Mouse (Mus musculus): ENCODE measurements around the gene Trem2. TPM values are rescaled to one million over a fixed set of nuclear protein-coding genes. Genes with fewer than 3 reads are reported as not detected.
A peak's percentile ranks its signal among the peaks of the same experiment; 100 is the strongest.

The Trem2 gene
- polyA plus RNA-seq, 1 experiment, result 0.75 TPM

DNA sequence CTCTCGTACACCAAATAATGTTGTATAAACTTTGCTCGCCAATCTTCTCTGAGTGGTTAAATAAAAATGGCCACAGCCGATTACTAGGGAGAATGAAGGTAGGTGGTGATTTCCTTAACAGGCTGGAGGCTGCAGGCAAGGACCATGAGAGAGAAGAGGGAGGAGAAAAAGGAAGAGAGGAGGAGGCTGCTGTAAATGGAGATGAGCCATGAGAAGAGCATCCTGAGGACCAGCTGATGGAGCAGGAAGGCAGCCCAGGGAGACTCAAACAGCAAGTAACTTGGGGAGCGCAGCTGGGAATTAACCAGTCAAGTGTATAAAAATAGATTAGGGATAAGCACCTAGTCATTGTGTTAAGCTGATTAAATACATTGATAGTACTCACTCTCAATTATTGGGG, 12.0 kb upstream of the Trem2 start:
- WGBS, result 94% methylated on average over 4 of the region's 4 CpGs
- DNase-seq, result no peak
- no peaks in the 10 kb centered on the region for H3K36me3 ChIP-seq (ENCODE audit: control insufficient read depth, insufficient read depth, low read length)
- H3K4me1 ChIP-seq (ENCODE audit: control insufficient read depth, insufficient read depth, low read length), result no peaks in the 10 kb centered on the region
- no peak overlapping the region for H3K27ac ChIP-seq (ENCODE audit: insufficient read depth, low read depth, low read length)
- H3K4me3 ChIP-seq (ENCODE audit: insufficient read depth, low read depth, low read length), result no peak overlapping the region
- no peak for TF ChIP-seq POLR2A (IDR thresholded peaks at IDR 0.05; ENCODE audit: low read depth, low read length)
- no peak for TF ChIP-seq CTCF (conservative IDR thresholded peaks at IDR 0.05; ENCODE audit: insufficient read depth, insufficient read length, low read depth, low read length)
- no peaks in the 10 kb centered on the region for H3K27me3 ChIP-seq (replicated peaks; ENCODE audit: control insufficient read depth, insufficient read depth, low read length)

DNA sequence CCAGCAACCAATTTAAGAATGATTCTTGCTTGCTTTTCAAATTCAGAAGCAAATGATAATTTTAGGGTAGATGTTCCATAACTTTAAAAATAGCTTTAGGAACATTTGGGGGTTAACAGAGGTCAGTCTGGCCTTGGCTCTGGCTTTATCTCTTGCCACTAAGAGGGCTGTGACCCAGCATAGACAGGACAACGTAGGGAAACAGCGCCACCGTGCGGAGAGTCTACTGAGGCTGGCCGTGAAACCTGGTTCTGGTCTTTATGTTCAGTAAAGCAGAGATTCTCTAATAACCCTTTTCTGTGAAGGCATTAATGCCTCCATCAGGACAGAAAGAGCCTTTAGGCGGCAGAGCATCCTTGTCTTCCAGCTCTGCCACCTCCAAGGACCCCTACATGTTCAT, 9.3 kb upstream of the Trem2 start:
- no peak overlapping the region for H3K27ac ChIP-seq (ENCODE audit: insufficient read depth, low read depth, low read length)
- no peaks in the 10 kb centered on the region for H3K36me3 ChIP-seq (ENCODE audit: control insufficient read depth, insufficient read depth, low read length)
- WGBS, result 4% methylated on average over 6 of the region's 6 CpGs
- DNase-seq, result peak; percentile 71
- TF ChIP-seq POLR2A (IDR thresholded peaks at IDR 0.05; ENCODE audit: low read depth, low read length) (no peak), CTCF (conservative IDR thresholded peaks at IDR 0.05; ENCODE audit: insufficient read depth, insufficient read length, low read depth, low read length) (peak; percentile 91)
- H3K4me3 ChIP-seq (ENCODE audit: insufficient read depth, low read depth, low read length), result no peak overlapping the region
- no peaks in the 10 kb centered on the region for H3K4me1 ChIP-seq (ENCODE audit: control insufficient read depth, insufficient read depth, low read length)
- no peaks in the 10 kb centered on the region for H3K27me3 ChIP-seq (replicated peaks; ENCODE audit: control insufficient read depth, insufficient read depth, low read length)

DNA sequence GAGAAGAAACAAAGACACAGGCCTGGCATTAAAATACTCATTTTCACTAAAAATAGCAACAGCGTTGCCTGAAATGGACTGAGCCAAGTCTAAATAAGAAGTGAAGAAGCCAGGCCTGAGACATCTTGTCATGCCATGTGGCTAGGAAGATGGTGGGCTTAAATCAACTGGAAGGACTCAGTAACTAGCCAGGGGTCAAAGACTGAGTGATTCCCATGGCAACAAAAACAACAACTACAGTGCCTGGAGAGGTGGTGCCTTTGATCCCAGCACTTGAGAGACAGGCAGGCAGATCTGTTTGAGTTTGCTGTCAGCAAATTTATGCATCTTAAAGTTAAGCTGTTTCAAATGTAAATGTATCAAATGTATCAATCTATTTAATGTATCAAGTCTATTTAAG, 5.9 kb upstream of the Trem2 start:
- no peaks in the 10 kb centered on the region for H3K36me3 ChIP-seq (ENCODE audit: control insufficient read depth, insufficient read depth, low read length)
- no peak overlapping the region for H3K4me3 ChIP-seq (ENCODE audit: insufficient read depth, low read depth, low read length)
- H3K27ac ChIP-seq (ENCODE audit: insufficient read depth, low read depth, low read length), result no peak overlapping the region
- no peak for DNase-seq
- TF ChIP-seq POLR2A (IDR thresholded peaks at IDR 0.05; ENCODE audit: low read depth, low read length), result no peak
- no peak for TF ChIP-seq CTCF (conservative IDR thresholded peaks at IDR 0.05; ENCODE audit: insufficient read depth, insufficient read length, low read depth, low read length)
- H3K4me1 ChIP-seq (ENCODE audit: control insufficient read depth, insufficient read depth, low read length), result no peaks in the 10 kb centered on the region
- H3K27me3 ChIP-seq (replicated peaks; ENCODE audit: control insufficient read depth, insufficient read depth, low read length), result no peaks in the 10 kb centered on the region
- WGBS, result 91% methylated on average over 1 of the region's 1 CpGs

DNA sequence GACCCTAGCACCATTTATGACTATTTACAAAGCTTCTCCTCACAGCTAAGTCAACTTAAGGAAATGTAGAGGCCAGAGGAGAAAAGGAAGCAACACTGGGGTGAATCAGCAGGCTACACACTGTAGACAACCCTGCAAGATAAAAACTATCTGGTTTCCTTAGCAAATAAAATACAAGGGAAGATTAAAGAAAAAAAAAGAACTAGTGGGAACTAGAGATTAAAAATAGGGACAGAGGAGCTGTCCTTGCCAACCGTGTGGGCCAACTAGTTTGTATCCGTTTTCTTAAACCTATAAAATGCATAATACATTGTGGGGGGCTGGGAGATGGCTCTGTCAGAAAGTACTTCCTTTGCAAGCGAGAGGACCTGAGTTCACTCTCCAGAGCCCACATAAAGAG, 4.3 kb upstream of the Trem2 start:
- WGBS, result 68% methylated on average over 3 of the region's 3 CpGs
- Histone ChIP-seq H3K27ac (ENCODE audit: insufficient read depth, low read depth, low read length) (no peak overlapping the region), H3K36me3 (ENCODE audit: control insufficient read depth, insufficient read depth, low read length) (no peaks in the 10 kb centered on the region), H3K4me1 (ENCODE audit: control insufficient read depth, insufficient read depth, low read length) (no peaks in the 10 kb centered on the region), H3K4me3 (ENCODE audit: insufficient read depth, low read depth, low read length) (no peak overlapping the region), H3K27me3 (replicated peaks; ENCODE audit: control insufficient read depth, insufficient read depth, low read length) (no peaks in the 10 kb centered on the region)
- TF ChIP-seq CTCF (conservative IDR thresholded peaks at IDR 0.05; ENCODE audit: insufficient read depth, insufficient read length, low read depth, low read length) (no peak), POLR2A (IDR thresholded peaks at IDR 0.05; ENCODE audit: low read depth, low read length) (no peak)
- no peak for DNase-seq

DNA sequence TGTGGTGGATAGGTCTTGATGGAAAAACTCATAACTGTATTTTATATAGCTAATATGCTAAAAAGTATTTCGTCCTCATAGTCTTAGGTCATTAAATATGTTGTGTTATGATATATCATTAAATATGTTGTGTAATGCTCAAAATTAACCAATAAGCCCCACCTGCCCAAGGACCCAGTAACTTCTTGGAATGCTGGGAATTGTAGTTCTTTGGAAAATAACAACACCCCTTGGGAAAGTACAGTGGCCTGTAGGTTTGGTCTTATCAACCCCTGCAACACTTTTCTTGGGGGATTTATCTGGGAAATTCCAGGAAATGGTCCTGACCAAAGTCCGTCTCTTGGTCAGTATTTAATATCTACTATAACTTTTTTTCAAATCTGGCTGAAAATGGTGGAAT, 3.1 kb upstream of the Trem2 start:
- no peaks in the 10 kb centered on the region for H3K4me1 ChIP-seq (ENCODE audit: control insufficient read depth, insufficient read depth, low read length)
- no peak overlapping the region for H3K27ac ChIP-seq (ENCODE audit: insufficient read depth, low read depth, low read length)
- H3K27me3 ChIP-seq (replicated peaks; ENCODE audit: control insufficient read depth, insufficient read depth, low read length), result no peaks in the 10 kb centered on the region
- WGBS, result 86% methylated on average over 2 of the region's 2 CpGs
- no peak overlapping the region for H3K4me3 ChIP-seq (ENCODE audit: insufficient read depth, low read depth, low read length)
- no peak for DNase-seq
- TF ChIP-seq POLR2A (IDR thresholded peaks at IDR 0.05; ENCODE audit: low read depth, low read length) (no peak), CTCF (conservative IDR thresholded peaks at IDR 0.05; ENCODE audit: insufficient read depth, insufficient read length, low read depth, low read length) (no peak)
- no peaks in the 10 kb centered on the region for H3K36me3 ChIP-seq (ENCODE audit: control insufficient read depth, insufficient read depth, low read length)

- Histone ChIP-seq H3K4me1 (ENCODE audit: control insufficient read depth, insufficient read depth, low read length) (no peaks in the 10 kb centered on the region), H3K27me3 (replicated peaks; ENCODE audit: control insufficient read depth, insufficient read depth, low read length) (no peaks in the 10 kb centered on the region), H3K4me3 (ENCODE audit: insufficient read depth, low read depth, low read length) (no peak overlapping the region), H3K36me3 (ENCODE audit: control insufficient read depth, insufficient read depth, low read length) (no peaks in the 10 kb centered on the region), H3K27ac (ENCODE audit: insufficient read depth, low read depth, low read length) (no peak overlapping the region)
- WGBS, result 80% methylated on average over 4 of the region's 4 CpGs
- TF ChIP-seq POLR2A (IDR thresholded peaks at IDR 0.05; ENCODE audit: low read depth, low read length) (no peak), CTCF (conservative IDR thresholded peaks at IDR 0.05; ENCODE audit: insufficient read depth, insufficient read length, low read depth, low read length) (no peak)
- no peak for DNase-seq
Measured at GRCm38 (mm10) chr17:48345824-48346223, 377 bp upstream of the Trem2 start.

DNA sequence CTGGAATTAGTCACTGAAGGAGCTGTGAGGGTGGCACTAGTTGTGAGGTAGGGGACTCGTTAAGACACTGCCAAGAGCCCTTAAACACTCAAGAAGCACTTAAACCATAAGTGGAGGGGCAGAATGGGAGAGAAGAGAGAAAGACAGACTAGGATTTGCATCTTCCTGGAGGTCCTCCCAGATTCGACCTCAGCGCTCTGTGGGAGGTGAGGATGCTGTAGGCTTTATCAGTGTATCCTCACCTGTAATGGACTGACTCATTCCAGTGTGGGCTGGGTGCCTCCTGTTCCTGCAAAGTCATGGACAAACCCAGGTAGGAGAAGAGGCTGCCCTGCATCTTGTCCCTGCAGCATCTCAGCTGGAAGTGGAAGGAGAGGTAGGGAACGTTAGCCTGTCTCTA, 633 bp downstream of the Trem2 start:
- Histone ChIP-seq H3K27me3 (replicated peaks; ENCODE audit: control insufficient read depth, insufficient read depth, low read length) (no peaks in the 10 kb centered on the region), H3K4me1 (ENCODE audit: control insufficient read depth, insufficient read depth, low read length) (no peaks in the 10 kb centered on the region), H3K36me3 (ENCODE audit: control insufficient read depth, insufficient read depth, low read length) (no peaks in the 10 kb centered on the region), H3K27ac (ENCODE audit: insufficient read depth, low read depth, low read length) (no peak overlapping the region), H3K4me3 (ENCODE audit: insufficient read depth, low read depth, low read length) (no peak overlapping the region)
- WGBS, result 66% methylated on average over 4 of the region's 4 CpGs
- no peak for DNase-seq
- TF ChIP-seq CTCF (conservative IDR thresholded peaks at IDR 0.05; ENCODE audit: insufficient read depth, insufficient read length, low read depth, low read length) (no peak), POLR2A (IDR thresholded peaks at IDR 0.05; ENCODE audit: low read depth, low read length) (no peak)

- no peak for DNase-seq
- 77% methylated on average over 2 of the region's 2 CpGs for WGBS
- no peak for TF ChIP-seq POLR2A (IDR thresholded peaks at IDR 0.05; ENCODE audit: low read depth, low read length)
- TF ChIP-seq CTCF (conservative IDR thresholded peaks at IDR 0.05; ENCODE audit: insufficient read depth, insufficient read length, low read depth, low read length), result no peak
- no peaks in the 10 kb centered on the region for H3K27me3 ChIP-seq (replicated peaks; ENCODE audit: control insufficient read depth, insufficient read depth, low read length)
- H3K27ac ChIP-seq (ENCODE audit: insufficient read depth, low read depth, low read length), result no peak overlapping the region
- no peak overlapping the region for H3K4me3 ChIP-seq (ENCODE audit: insufficient read depth, low read depth, low read length)
- no peaks in the 10 kb centered on the region for H3K4me1 ChIP-seq (ENCODE audit: control insufficient read depth, insufficient read depth, low read length)
- H3K36me3 ChIP-seq (ENCODE audit: control insufficient read depth, insufficient read depth, low read length), result no peaks in the 10 kb centered on the region
Measured at GRCm38 (mm10) chr17:48347287-48347686, 1.1 kb downstream of the Trem2 start.

All from kidney, adult 2 months (tissue).